Mouse (Mus musculus): ENCODE measurements around the gene Ttc32. TPM values are rescaled to one million over a fixed set of nuclear protein-coding genes. Genes with fewer than 3 reads are reported as not detected.

Gene Ttc32
- polyA plus RNA-seq (2014; fragmentation: Illumina TruSeq; extraction: RNeasy Lipid Tissue Mini Kit (QIAGEN cat#74804); ENCODE audit: low read depth, low replicate concordance), result 3.8 TPM

DNA sequence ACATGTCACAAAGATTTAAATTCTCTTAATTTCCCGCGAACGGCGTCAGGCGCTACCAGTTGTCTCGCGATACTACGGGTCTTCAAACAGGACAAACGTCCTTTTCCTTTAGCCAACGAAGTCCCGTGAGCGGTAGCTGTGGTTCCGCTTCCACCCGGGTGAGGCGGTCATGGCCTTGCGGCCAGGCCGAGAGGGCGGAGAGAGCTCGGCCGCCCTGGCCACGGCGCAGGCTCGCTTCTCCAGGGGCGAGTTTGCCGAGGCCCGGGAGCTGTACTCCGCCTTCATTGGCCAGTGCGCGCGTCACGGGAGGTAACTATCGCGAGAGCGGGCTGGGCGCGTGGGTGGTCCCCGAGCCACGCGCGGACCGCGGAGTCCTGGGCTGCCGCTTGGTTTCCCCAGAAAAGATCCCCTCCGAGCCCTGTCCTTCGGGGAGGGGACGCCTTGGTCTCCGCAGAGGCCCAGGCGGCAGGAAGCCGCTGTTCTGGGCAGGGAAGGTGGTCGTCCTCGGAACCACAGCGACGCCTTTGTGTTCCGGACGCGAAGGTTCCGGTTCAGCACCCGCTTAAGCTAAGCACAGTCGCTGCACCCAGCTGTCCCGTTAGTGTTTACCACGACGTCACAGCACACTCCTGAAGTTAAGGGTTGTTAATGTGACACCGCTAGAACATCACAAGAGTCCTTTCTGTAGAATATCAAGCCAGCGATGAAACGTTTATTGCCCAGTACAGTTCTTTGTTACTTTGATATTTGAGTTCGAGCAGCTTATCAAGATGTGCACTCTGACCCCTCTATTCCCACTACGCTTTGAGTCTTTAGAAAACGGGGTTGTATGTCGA lies at the start of gene Ttc32:
Gene Ttc32 (plus strand): TSS at position 110 of the 836 bp plus-strand sequence.

Other genes with a start within 250 kb of the Ttc32 start
- gene Laptm4a, start 108.3 kb upstream of the Ttc32 start, polyA plus RNA-seq (2014; fragmentation: Illumina TruSeq; extraction: RNeasy Lipid Tissue Mini Kit (QIAGEN cat#74804); ENCODE audit: low read depth, low replicate concordance), result 499 TPM
- 0.17 TPM for gene Matn3, start 82.1 kb upstream of the Ttc32 start, polyA plus RNA-seq (2014; fragmentation: Illumina TruSeq; extraction: RNeasy Lipid Tissue Mini Kit (QIAGEN cat#74804); ENCODE audit: low read depth, low replicate concordance)
- gene Wdr35, start 56.1 kb upstream of the Ttc32 start, polyA plus RNA-seq (2014; fragmentation: Illumina TruSeq; extraction: RNeasy Lipid Tissue Mini Kit (QIAGEN cat#74804); ENCODE audit: low read depth, low replicate concordance), result 144 TPM

Data from testis, adult 10 weeks (tissue).